Comparison of ENCODE assay signal across 37 mouse cellular contexts in genomic region chr5:37097591-37097990, GRCm38 (mm10). TPM values are rescaled to one million over a fixed set of nuclear protein-coding genes. Genes with fewer than 3 reads are reported as not detected.
"Had no signal": no experiment of that assay in that cellular context is flagged by ENCODE, and none has a peak within 500 bp of the region (broad histone marks: within the 10 kb centered on the region; RNA-seq: fewer than 3 reads in every experiment).

No protein-coding gene starts in this region.

- H3K36me3 ChIP-seq: limb, embryonic 10.5 days; limb, embryonic 12.5 days; limb, embryonic 13.5 days; limb, embryonic 15.5 days; liver, embryonic 12.5 days; liver, embryonic 13.5 days; liver, embryonic 15.5 days; lung, embryonic 15.5 days; midbrain, embryonic 10.5 days; midbrain, embryonic 12.5 days; midbrain, embryonic 13.5 days had no signal

- DNase-seq: left cerebral cortex, postnatal 4 days; liver; liver, embryonic 13.5 days; liver, postnatal 0 days; lung, adult 18-20 months; lung, adult 2 months; lung, embryonic 14.5 days; lung, postnatal 10 days; lung, postnatal 14 days; lung, postnatal 36 days; lung, postnatal 4 days; midbrain, embryonic 14.5 days had no signal

- H3K4me2 ChIP-seq: limb, embryonic 12.5 days; limb, embryonic 13.5 days; limb, embryonic 15.5 days; liver, embryonic 11.5 days; liver, embryonic 12.5 days; liver, embryonic 13.5 days; liver, embryonic 15.5 days; lung, embryonic 14.5 days; lung, embryonic 15.5 days; midbrain, embryonic 11.5 days; midbrain, embryonic 12.5 days; midbrain, embryonic 13.5 days had no signal

- H3K4me3 ChIP-seq: left cerebral cortex, adult 2 months; limb, embryonic 10.5 days; limb, embryonic 12.5 days; limb, embryonic 13.5 days; limb, embryonic 15.5 days; liver, embryonic 12.5 days; liver, embryonic 13.5 days; liver, embryonic 15.5 days; lung, embryonic 15.5 days; megakaryocyte, embryonic 14.5 days; midbrain, embryonic 10.5 days; midbrain, embryonic 12.5 days; midbrain, embryonic 13.5 days; myocyte had no signal

- H3K9me3 ChIP-seq: limb, embryonic 10.5 days; limb, embryonic 12.5 days; limb, embryonic 13.5 days; limb, embryonic 15.5 days; liver, embryonic 12.5 days; liver, embryonic 13.5 days; liver, embryonic 15.5 days; lung, embryonic 15.5 days; megakaryocyte, embryonic 14.5 days; midbrain, embryonic 10.5 days; midbrain, embryonic 12.5 days; midbrain, embryonic 13.5 days had no signal

- H3K27ac ChIP-seq: left cerebral cortex, adult 2 months; limb, embryonic 10.5 days; limb, embryonic 12.5 days; limb, embryonic 13.5 days; limb, embryonic 15.5 days; liver, embryonic 12.5 days; liver, embryonic 13.5 days; liver, embryonic 14.5 days; liver, embryonic 15.5 days; lung, embryonic 15.5 days; macrophage; midbrain, embryonic 10.5 days; midbrain, embryonic 12.5 days; midbrain, embryonic 13.5 days had no signal

- ATAC-seq: liver, embryonic 12.5 days; liver, postnatal 0 days; lung, postnatal 0 days; midbrain, embryonic 13.5 days; midbrain, embryonic 16.5 days had no signal

- H3K9ac ChIP-seq: limb, embryonic 12.5 days; limb, embryonic 13.5 days; limb, embryonic 15.5 days; liver, embryonic 12.5 days; liver, embryonic 13.5 days; liver, embryonic 14.5 days; liver, embryonic 15.5 days; liver, postnatal 0 days; lung, embryonic 14.5 days; lung, embryonic 15.5 days; midbrain, embryonic 12.5 days; midbrain, embryonic 13.5 days had no signal

- H3K4me1 ChIP-seq: limb, embryonic 10.5 days; limb, embryonic 12.5 days; limb, embryonic 13.5 days; limb, embryonic 15.5 days; liver, embryonic 12.5 days; liver, embryonic 13.5 days; liver, embryonic 15.5 days; lung, embryonic 15.5 days; megakaryocyte, embryonic 14.5 days; midbrain, embryonic 12.5 days; midbrain, embryonic 13.5 days had no signal

RNA-seq across cellular contexts. Expression of gene Gm1043, which starts 12.4 kb away (rescaled TPM):
- total RNA-seq: liver, adult 2 months; megakaryocyte progenitor cell, adult 5-6 weeks; megakaryocyte, adult 5-6 weeks had no signal
- polyA plus RNA-seq: limb, embryonic 10.5 days; limb, embryonic 11.5 days; limb, embryonic 12.5 days; liver, embryonic 11.5 days; liver, embryonic 12.5 days; liver, embryonic 13.5 days; liver, embryonic 14.5 days; liver, embryonic 15.5 days; liver, embryonic 16.5 days; liver, postnatal 0 days; lung, embryonic 14.5 days; lung, embryonic 15.5 days; lung, embryonic 16.5 days; lung, postnatal 0 days; macrophage; myocyte had no signal
